Mouse (Mus musculus): Measurements from ENCODE around the gene Gtf2e1.

- TF ChIP-seq CTCF (IDR thresholded peaks at IDR 0.05; ENCODE audit: borderline replicate concordance, control insufficient read depth, extremely low read depth, insufficient read depth, low read length, poor library complexity) (no peak), POLR2A (IDR thresholded peaks at IDR 0.05; ENCODE audit: control insufficient read depth, extremely low read depth, insufficient read depth, low read length, poor library complexity) (no peak)
Observed at GRCm38 (mm10) chr16:37546312-37546711, 6.7 kb upstream of the Gtf2e1 start.
